Mouse (Mus musculus): ENCODE results near the gene Ccdc141.

Ccdc141 gene

GRCm38 (mm10) chr2:77174313-77174712 is 3.9 kb upstream of the Ccdc141 start:
- no peak for DNase-seq (ENCODE audit: low read depth, low spot score)

GRCm38 (mm10) chr2:77173821-77174220 is 3.4 kb upstream of the Ccdc141 start:
- no peak for DNase-seq (ENCODE audit: low read depth, low spot score)

GRCm38 (mm10) chr2:77173366-77173765 is 2.9 kb upstream of the Ccdc141 start:
- no peak for DNase-seq (ENCODE audit: low read depth, low spot score)

- DNase-seq (ENCODE audit: low read depth, low spot score), result no peak
Observed at GRCm38 (mm10) chr2:77172241-77172671, 1.8 kb upstream of the Ccdc141 start.

GRCm38 (mm10) chr2:77171444-77172240 is 1.2 kb upstream of the Ccdc141 start:
- DNase-seq (ENCODE audit: low read depth, low spot score), result no peak

- peak; percentile 49 for DNase-seq (ENCODE audit: low read depth, low spot score)
Observed at GRCm38 (mm10) chr2:77169916-77170632, 362 bp downstream of the Ccdc141 start.

- DNase-seq (ENCODE audit: low read depth, low spot score), result no peak
Observed at GRCm38 (mm10) chr2:77169218-77169617, 1.2 kb downstream of the Ccdc141 start.

- DNase-seq (ENCODE audit: low read depth, low spot score), result no peak
Observed at GRCm38 (mm10) chr2:77168781-77169180, 1.7 kb downstream of the Ccdc141 start.

- DNase-seq (ENCODE audit: low read depth, low spot score), result no peak
Observed at GRCm38 (mm10) chr2:77168081-77168685, 2.3 kb downstream of the Ccdc141 start.

- DNase-seq (ENCODE audit: low read depth, low spot score), result peak; percentile 67
Observed at GRCm38 (mm10) chr2:77166366-77166765, 4.1 kb downstream of the Ccdc141 start.

- DNase-seq (ENCODE audit: low read depth, low spot score), result no peak
Observed at GRCm38 (mm10) chr2:77164662-77165061, 5.8 kb downstream of the Ccdc141 start.

- DNase-seq (ENCODE audit: low read depth, low spot score), result no peak
Observed at GRCm38 (mm10) chr2:77163381-77163780, 7.1 kb downstream of the Ccdc141 start.

- no peak for DNase-seq (ENCODE audit: low read depth, low spot score)
Observed at GRCm38 (mm10) chr2:77162135-77162534, 8.3 kb downstream of the Ccdc141 start.

GRCm38 (mm10) chr2:77157546-77157945 is 12.9 kb downstream of the Ccdc141 start:
- DNase-seq (ENCODE audit: low read depth, low spot score), result no peak

- no peak for DNase-seq (ENCODE audit: low read depth, low spot score)
Observed at GRCm38 (mm10) chr2:77154080-77154479, 16.4 kb downstream of the Ccdc141 start.

- DNase-seq (ENCODE audit: low read depth, low spot score), result no peak
Observed at GRCm38 (mm10) chr2:77151255-77151654, 19.2 kb downstream of the Ccdc141 start.

GRCm38 (mm10) chr2:77149576-77149975 is 20.9 kb downstream of the Ccdc141 start:
- DNase-seq (ENCODE audit: low read depth, low spot score), result no peak

- DNase-seq (ENCODE audit: low read depth, low spot score), result no peak
Observed at GRCm38 (mm10) chr2:77148215-77148614, 22.2 kb downstream of the Ccdc141 start.

- DNase-seq (ENCODE audit: low read depth, low spot score), result no peak
Observed at GRCm38 (mm10) chr2:77146968-77147367, 23.5 kb downstream of the Ccdc141 start.

GRCm38 (mm10) chr2:77146291-77146690 is 24.1 kb downstream of the Ccdc141 start:
- DNase-seq (ENCODE audit: low read depth, low spot score), result no peak

GRCm38 (mm10) chr2:77143536-77143935 is 26.9 kb downstream of the Ccdc141 start:
- DNase-seq (ENCODE audit: low read depth, low spot score), result no peak

GRCm38 (mm10) chr2:77138879-77139278 is 31.6 kb downstream of the Ccdc141 start:
- DNase-seq (ENCODE audit: low read depth, low spot score), result no peak
